26 mouse cellular contexts compared by ENCODE assay signal in genomic region chr6:38634461-38634860, GRCm38 (mm10). TPM values are rescaled to one million over a fixed set of nuclear protein-coding genes. Genes with fewer than 3 reads are reported as not detected.
"Had no signal": no experiment of that assay in that cellular context is flagged by ENCODE, and none has a peak within 500 bp of the region (broad histone marks: within the 10 kb centered on the region; RNA-seq: fewer than 3 reads in every experiment).

No protein-coding gene starts in this region.

- H3K9me3 ChIP-seq: heart, embryonic 13.5 days; heart, embryonic 15.5 days; hindbrain, embryonic 10.5 days; hindbrain, embryonic 12.5 days; intestine, embryonic 15.5 days; limb, embryonic 10.5 days; limb, embryonic 12.5 days; liver, embryonic 12.5 days had no signal

- H3K27ac ChIP-seq: gastrocnemius, adult 2 months; heart, adult 2 months; heart, embryonic 13.5 days; heart, embryonic 15.5 days; hindbrain, embryonic 10.5 days; hindbrain, embryonic 12.5 days; hindbrain, embryonic 14.5 days; intestine, embryonic 15.5 days; layer of hippocampus, adult 2 months; left cerebral cortex, adult 2 months; limb, embryonic 10.5 days; limb, embryonic 12.5 days; liver, embryonic 12.5 days; liver, embryonic 14.5 days had no signal

- H3K36me3 ChIP-seq: heart, embryonic 13.5 days; heart, embryonic 15.5 days; hindbrain, embryonic 10.5 days; hindbrain, embryonic 12.5 days; intestine, embryonic 15.5 days; limb, embryonic 10.5 days; limb, embryonic 12.5 days; liver, embryonic 12.5 days had no signal

- ATAC-seq: hindbrain, embryonic 16.5 days; inflammation-experienced regulatory T-cells, adult 6 months; intestine, embryonic 15.5 days; intestine, postnatal 0 days; liver, embryonic 12.5 days had no signal

- H3K4me3 ChIP-seq: gastrocnemius, adult 2 months; heart, adult 2 months; heart, embryonic 13.5 days; heart, embryonic 15.5 days; hindbrain, embryonic 10.5 days; hindbrain, embryonic 12.5 days; intestine, embryonic 15.5 days; layer of hippocampus, adult 2 months; left cerebral cortex, adult 2 months; limb, embryonic 10.5 days; limb, embryonic 12.5 days; liver, embryonic 12.5 days had no signal

- DNase-seq: gastrocnemius, adult 2 months; gastrocnemius, postnatal 25 days; heart, postnatal 14 days; heart, postnatal 36 days; kidney, adult 18-20 months; kidney, adult 8-10 months; kidney, postnatal 10 days; kidney, postnatal 25 days; kidney, postnatal 4 days had no signal

- H3K4me2 ChIP-seq: heart, embryonic 13.5 days; heart, embryonic 15.5 days; hindbrain, embryonic 12.5 days; hindbrain, embryonic 14.5 days; intestine, embryonic 15.5 days; limb, embryonic 12.5 days; liver, embryonic 12.5 days had no signal

- H3K9ac ChIP-seq: heart, embryonic 13.5 days; heart, embryonic 15.5 days; hindbrain, embryonic 12.5 days; hindbrain, embryonic 14.5 days; intestine, embryonic 15.5 days; limb, embryonic 12.5 days; liver, embryonic 12.5 days; liver, embryonic 14.5 days had no signal

RNA-seq across cellular contexts. Expression of gene Klrg2, which starts 2.6 kb away (rescaled TPM):
- total RNA-seq: liver, adult 2 months had no signal
- polyA plus RNA-seq: hindbrain, embryonic 14.5 days; inflammation-experienced regulatory T-cells, adult 6 months; liver, adult 2 months had no signal

RNA-seq across cellular contexts. Expression of gene Clec2l, which starts 28.4 kb away (rescaled TPM):
- total RNA-seq: liver, adult 2 months had no signal
- polyA plus RNA-seq: liver, adult 2 months had no signal
